Mouse (Mus musculus) ES-E14 (cell line): ENCODE results near the gene Sbno1.

Experiments
- CHD2 ChIP-seq: IDR thresholded peaks from 2 replicates; pipeline ENCODE4 v1.6.1; 2014; ENCODE audit warnings: mild to moderate bottlenecking, low read depth, low read length, inconsistent platforms
- HCFC1 ChIP-seq: IDR thresholded peaks from 2 replicates; pipeline ENCODE4 v1.6.1; 2012; ENCODE audit warnings: low read length, inconsistent platforms, borderline replicate concordance; ENCODE audit not compliant: insufficient read depth
- MAFK ChIP-seq: IDR thresholded peaks from 2 replicates; pipeline ENCODE4 v1.6.1; 2014; ENCODE audit warnings: mild to moderate bottlenecking, low read depth, low read length, inconsistent platforms; ENCODE audit not compliant: insufficient read depth
- ZNF384 ChIP-seq: IDR thresholded peaks from 2 replicates; pipeline ENCODE4 v1.6.1; 2012; ENCODE audit warnings: low read depth, low read length, inconsistent platforms

GRCm38 (mm10) chr5:124366721-124367120, 59.1 kb downstream of the Sbno1 start:
- no peak for TF ChIP-seq CHD2
- no peak for TF ChIP-seq ZNF384
- TF ChIP-seq MAFK = no peak
- no peak for TF ChIP-seq HCFC1
